In the genomic region with DNA sequence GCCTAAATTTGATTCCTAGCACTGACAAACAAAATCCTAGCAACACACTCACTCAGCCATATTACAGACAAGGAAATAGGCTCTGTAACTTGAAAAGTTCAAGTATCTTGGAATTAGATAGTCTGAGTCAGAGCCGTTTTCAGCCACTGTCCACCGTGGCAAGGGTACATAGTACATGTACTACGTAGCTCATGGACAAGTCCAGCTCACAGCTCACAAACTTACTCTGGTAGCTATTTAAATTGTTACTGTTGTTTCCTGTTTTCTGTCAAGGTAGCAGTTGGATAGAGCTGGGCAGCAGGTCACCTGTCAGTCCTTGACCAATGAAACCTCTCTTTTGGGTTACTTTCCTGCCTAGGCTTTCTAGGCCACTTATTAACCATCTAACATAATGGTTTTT, we compare ENCODE assay signal across 11 mouse cellular contexts. TPM values are rescaled to one million over a fixed set of nuclear protein-coding genes. Genes with fewer than 3 reads are reported as not detected.
DNase-seq lines count a peak whose midpoint lies in the region; ATAC-seq and TF ChIP-seq lines count a peak whose summit lies in the region.
"Had no signal": no experiment of that assay in that cellular context is flagged by ENCODE, and none has a peak within 500 bp of the region (broad histone marks: within the 10 kb centered on the region; RNA-seq: fewer than 3 reads in every experiment).

No protein-coding gene starts in this region.

- peak overlapping the region; percentile 90 for H3K4me3 ChIP-seq in gastrocnemius, adult 2 months
- no peak overlapping the region for H3K4me3 ChIP-seq in lung, embryonic 15.5 days
- peak overlapping the region; percentile 93; the same call in 1 of the 2 replicates for H3K4me3 ChIP-seq in limb, embryonic 13.5 days
- no peak overlapping the region for H3K4me3 ChIP-seq in neural tube, embryonic 14.5 days (ENCODE audit: low read depth, low read length)

- H3K27me3 ChIP-seq in lung, embryonic 15.5 days, result no peaks in the 10 kb centered on the region
- no peaks in the 10 kb centered on the region for H3K27me3 ChIP-seq in limb, embryonic 13.5 days
- H3K27me3 ChIP-seq in neural tube, embryonic 14.5 days (ENCODE audit: control insufficient read depth, insufficient read depth, low read length), result no peaks in the 10 kb centered on the region

- H3K4me2 ChIP-seq in lung, embryonic 15.5 days, result peak overlapping the region; percentile 84
- H3K4me2 ChIP-seq in limb, embryonic 13.5 days (replicated peaks), result peak overlapping the region; percentile 95
- peak overlapping the region; percentile 82 for H3K4me2 ChIP-seq in neural tube, embryonic 14.5 days (ENCODE audit: low read depth, low read length)

- H3K36me3 ChIP-seq in lung, embryonic 15.5 days, result peaks cover 18% of the 10 kb centered on the region
- H3K36me3 ChIP-seq in limb, embryonic 13.5 days, result peaks cover 30% of the 10 kb centered on the region
- H3K36me3 ChIP-seq in neural tube, embryonic 14.5 days (ENCODE audit: control insufficient read depth, insufficient read depth, low read length), result no peaks in the 10 kb centered on the region; the same call in 1 of the 2 replicates

- WGBS in lung, embryonic 15.5 days, result 84% methylated on average over 3 of the region's 3 CpGs
- WGBS in limb, embryonic 13.5 days, result 95% methylated on average over 3 of the region's 3 CpGs
- WGBS in neural tube, embryonic 14.5 days, result 98% methylated on average over 3 of the region's 3 CpGs

- intact Hi-C loops in gastrocnemius, adult 2 months (cut with DNase I), result loop anchor here (10.0 kb wide), 4 partner anchors 182 to 1472 kb away; a partner anchor contains a TSS
- intact Hi-C loops in gastrocnemius, postnatal 36 days (cut with DNase I), result no loop called here

- H3K9me3 ChIP-seq in lung, embryonic 15.5 days, result no peaks in the 10 kb centered on the region
- no peaks in the 10 kb centered on the region for H3K9me3 ChIP-seq in limb, embryonic 13.5 days
- H3K9me3 ChIP-seq in neural tube, embryonic 14.5 days (ENCODE audit: control insufficient read depth, low read length), result no peaks in the 10 kb centered on the region

- peaks cover 26% of the 10 kb centered on the region for H3K4me1 ChIP-seq in lung, embryonic 15.5 days
- H3K4me1 ChIP-seq in limb, embryonic 13.5 days, result peaks cover 37% of the 10 kb centered on the region
- peaks cover 26% of the 10 kb centered on the region for H3K4me1 ChIP-seq in neural tube, embryonic 14.5 days (ENCODE audit: control insufficient read depth, insufficient read depth, low read length)

- no peak for DNase-seq in gastrocnemius, adult 2 months
- no peak for DNase-seq in gastrocnemius, postnatal 36 days
- DNase-seq in lung, postnatal 10 days, result no peak
- no peak for DNase-seq in adrenal gland, postnatal 25 days
- no peak for DNase-seq in left cerebral cortex, adult 9 months (ENCODE audit: low spot score in 2 of 2)
- DNase-seq: cerebellum, adult 11 months; layer of hippocampus, postnatal 36 days had no signal

- no peak overlapping the region for H3K9ac ChIP-seq in lung, embryonic 15.5 days
- H3K9ac ChIP-seq in limb, embryonic 13.5 days, result peak overlapping the region; percentile 97; the same call in 1 of the 2 replicates
- H3K9ac ChIP-seq in neural tube, embryonic 14.5 days (replicated peaks; ENCODE audit: low read depth, low read length), result no peak overlapping the region

- H3K27ac ChIP-seq in gastrocnemius, adult 2 months, result no peak overlapping the region
- no peak overlapping the region for H3K27ac ChIP-seq in lung, embryonic 15.5 days
- H3K27ac ChIP-seq in limb, embryonic 13.5 days, result no peak overlapping the region
- no peak overlapping the region for H3K27ac ChIP-seq in neural tube, embryonic 14.5 days (ENCODE audit: low read depth, low read length)

- ATAC-seq in lung, embryonic 15.5 days (ENCODE audit: borderline replicate concordance, extremely low read depth, low FRiP score, low TSS enrichment), result no peak
- ATAC-seq in limb, embryonic 13.5 days (ENCODE audit: low FRiP score, low read depth), result no peak
- no peak for ATAC-seq in neural tube, embryonic 14.5 days (ENCODE audit: low read depth)

- no peak for TF ChIP-seq CTCF in gastrocnemius, adult 2 months (IDR thresholded peaks at IDR 0.05)

RNA-seq across cellular contexts. Expression of a gene that starts 2.2 kb away (rescaled TPM):
- 10 to 100 TPM; 14.4 to 17.7 TPM for total RNA-seq in gastrocnemius, adult 2 months (2021)
- total RNA-seq in gastrocnemius, postnatal 36 days (2021), result 10 to 100 TPM; 10.7 to 19.9 TPM
- 326 and 362 TPM in 2 replicates for polyA plus RNA-seq in lung, embryonic 15.5 days (2015; fragmentation: Nextera tagmentation; extraction: Ambion mirVana)
- 334 and 368 TPM in 2 replicates for polyA plus RNA-seq in limb, embryonic 13.5 days (2015; fragmentation: Nextera tagmentation; extraction: Ambion mirVana)
- 193 and 264 TPM in 2 replicates for polyA plus RNA-seq in neural tube, embryonic 14.5 days (2014; fragmentation: Nextera tagmentation; extraction: Ambion mirVana)
- 46.9 and 50.2 TPM in 2 replicates for total RNA-seq in adrenal gland, postnatal 25 days (2021)

RNA-seq across cellular contexts. Expression of a gene that starts 2.7 kb away (rescaled TPM):
- total RNA-seq in gastrocnemius, adult 2 months (2021), result 10 to 100 TPM in 1 of 2 experiments, 1 to 10 TPM in 1; 7.8 to 11.6 TPM
- 1 to 10 TPM; 7.0 to 7.8 TPM for total RNA-seq in gastrocnemius, postnatal 36 days (2021)
- polyA plus RNA-seq in lung, embryonic 15.5 days (2015; fragmentation: Nextera tagmentation; extraction: Ambion mirVana), result 27.0 and 31.3 TPM in 2 replicates
- polyA plus RNA-seq in limb, embryonic 13.5 days (2015; fragmentation: Nextera tagmentation; extraction: Ambion mirVana), result 21.8 and 26.5 TPM in 2 replicates
- polyA plus RNA-seq in neural tube, embryonic 14.5 days (2014; fragmentation: Nextera tagmentation; extraction: Ambion mirVana), result 27.7 and 31.5 TPM in 2 replicates
- 44.5 and 48.4 TPM in 2 replicates for total RNA-seq in adrenal gland, postnatal 25 days (2021)

RNA-seq across cellular contexts. Expression of a gene that starts 46.0 kb away (rescaled TPM):
- under 1 TPM; 0.17 to 0.41 TPM for total RNA-seq in gastrocnemius, adult 2 months (2021)
- total RNA-seq in gastrocnemius, postnatal 36 days (2021), result not detected
- 4.0 and 4.2 TPM in 2 replicates for polyA plus RNA-seq in lung, embryonic 15.5 days (2015; fragmentation: Nextera tagmentation; extraction: Ambion mirVana)
- polyA plus RNA-seq in limb, embryonic 13.5 days (2015; fragmentation: Nextera tagmentation; extraction: Ambion mirVana), result 0.10 and 0.11 TPM in 2 replicates
- polyA plus RNA-seq in neural tube, embryonic 14.5 days (2014; fragmentation: Nextera tagmentation; extraction: Ambion mirVana), result 6.8 and 9.3 TPM in 2 replicates
- not detected in 2 replicates for total RNA-seq in adrenal gland, postnatal 25 days (2021)
- total RNA-seq: neutrophil, adult 5-6 weeks had no signal

Comparison
In these comparisons a context has a peak if more than half of its experiments do, and no peak if none do; other contexts are left out.
1. H3K4me3 ChIP-seq: peak in gastrocnemius, adult 2 months (single experiment) and limb, embryonic 13.5 days (single experiment); none in lung, embryonic 15.5 days (single experiment) and neural tube, embryonic 14.5 days (single experiment).
2. Peak in every context shown above with its lines, with median percentiles within 50 percentile points of each other: H3K4me2 ChIP-seq.